Mouse (Mus musculus) lung, embryonic 16.5 days (tissue): Measurements from ENCODE around the gene Gpr158. TPM values are rescaled to one million over a fixed set of nuclear protein-coding genes. Genes with fewer than 3 reads are reported as not detected.
"Not testable (repeated sequence)": the region's sequence is repeated elsewhere in the genome, so short reads cannot be mapped to it uniquely, and the experiment has no call there.

Experiments used
- ATAC-seq: fragments of 200-750 bp; cut with Nextera tagmentation; 2 replicates; pipeline ENCODE4 v1.8.0; 2017; ENCODE audit warnings: low read depth, mild to moderate bottlenecking, moderate library complexity
- H3K27ac ChIP-seq: fragments of 300-500 bp; sonication (generic); 2 replicates; pipeline ENCODE4 v1.5.1; 2014; ENCODE audit warnings: mild to moderate bottlenecking, control low read depth, low read length
- H3K27me3 ChIP-seq: fragments of 300-500 bp; sonication (generic); 2 replicates; pipeline ENCODE4 v1.6.1; 2014; ENCODE audit warnings: low read depth, low read length, mixed read lengths; ENCODE audit not compliant: control insufficient read depth, insufficient read depth
- H3K36me3 ChIP-seq: fragments of 300-500 bp; sonication (generic); 2 replicates; pipeline ENCODE4 v1.6.1; 2014; ENCODE audit warnings: low read length; ENCODE audit not compliant: control insufficient read depth, insufficient read depth
- H3K4me1 ChIP-seq: fragments of 300-500 bp; sonication (generic); replicated peaks from 2 replicates; pipeline ENCODE4 v1.6.1; 2014; ENCODE audit warnings: low read length, mixed read lengths; ENCODE audit not compliant: control insufficient read depth, insufficient read depth
- H3K4me2 ChIP-seq: fragments of 300-500 bp; sonication (generic); 2 replicates; pipeline ENCODE4 v1.6.1; 2014; ENCODE audit warnings: low read depth, low read length, control low read depth
- H3K4me3 ChIP-seq: fragments of 300-500 bp; sonication (generic); 2 replicates; pipeline ENCODE4 v1.5.1; 2014; ENCODE audit warnings: mild to moderate bottlenecking, low read length, control low read depth
- H3K9ac ChIP-seq: fragments of 300-500 bp; sonication (generic); 2 replicates; pipeline ENCODE4 v1.6.1; 2014; ENCODE audit warnings: low read length, control low read depth
- H3K9me3 ChIP-seq: fragments of 300-500 bp; sonication (generic); 2 replicates; pipeline ENCODE4 v1.6.1; 2016; ENCODE audit warnings: low read length; ENCODE audit not compliant: control insufficient read depth
- WGBS: fragments of 180-500 bp; shearing (Covaris S2); extraction: QIAGEN DNeasy Blood & Tissue Kit; methylation state at CpG from one replicate; pipeline ENCODE4 v1.1.7; 2014; 5-methylcytosine and 5-hydroxymethylcytosine counted together
- polyA plus RNA-seq: library from polyadenylated mRNA; unstranded; fragments of >200 nt; fragmentation: Nextera tagmentation; extraction: Ambion mirVana; gene quantifications from 2 replicates; pipeline ENCODE4 v1.2.1, GENCODE M21; 2015

The Gpr158 gene
- polyA plus RNA-seq, 1 experiment from 2014 or later = not detected

DNA sequence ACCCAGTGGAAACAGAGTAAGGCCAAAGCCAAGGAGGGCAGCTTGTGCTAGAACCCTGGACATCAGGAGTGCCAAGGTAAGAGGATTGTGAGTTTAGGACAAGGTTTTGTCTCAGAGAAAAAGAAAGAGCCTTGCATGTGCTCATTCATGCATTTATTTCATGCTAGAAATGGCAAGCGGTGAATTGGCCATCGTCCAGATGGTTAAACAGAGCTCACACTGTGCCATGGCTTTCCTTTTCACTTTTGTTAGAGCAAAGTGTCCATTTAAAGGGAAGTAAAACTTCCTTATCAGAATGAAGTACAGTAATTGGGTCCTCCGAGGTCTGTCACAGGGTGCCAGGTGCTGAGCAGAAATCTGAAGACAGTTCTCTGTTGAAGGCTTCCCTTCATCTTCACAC is 38.3 kb downstream of the Gpr158 start:
- ATAC-seq = no peak
- no peaks in the 10 kb centered on the region for H3K4me1 ChIP-seq
- no peak overlapping the region for H3K27ac ChIP-seq
- no peaks in the 10 kb centered on the region for H3K9me3 ChIP-seq
- H3K36me3 ChIP-seq = no peaks in the 10 kb centered on the region
- no peaks in the 10 kb centered on the region for H3K27me3 ChIP-seq
- 82% methylated on average over 3 of the region's 3 CpGs for WGBS
- H3K9ac ChIP-seq = no peak overlapping the region
- no peak overlapping the region for H3K4me3 ChIP-seq
- no peak overlapping the region for H3K4me2 ChIP-seq

- no peaks in the 10 kb centered on the region for H3K36me3 ChIP-seq
- no peak for ATAC-seq
- no peak overlapping the region for H3K9ac ChIP-seq
- 91% methylated on average over 2 of the region's 2 CpGs for WGBS
- H3K4me3 ChIP-seq = no peak overlapping the region
- no peak overlapping the region for H3K4me2 ChIP-seq
- no peak overlapping the region for H3K27ac ChIP-seq
- H3K4me1 ChIP-seq = no peaks in the 10 kb centered on the region
- H3K9me3 ChIP-seq = no peaks in the 10 kb centered on the region
- H3K27me3 ChIP-seq = no peaks in the 10 kb centered on the region
Measured at GRCm38 (mm10) chr2:21407443-21407985, 40.2 kb downstream of the Gpr158 start.

- Histone ChIP-seq H3K9ac (no peak overlapping the region), H3K36me3 (no peaks in the 10 kb centered on the region), H3K27me3 (no peaks in the 10 kb centered on the region), H3K27ac (no peak overlapping the region), H3K9me3 (no peaks in the 10 kb centered on the region), H3K4me2 (no peak overlapping the region), H3K4me1 (no peaks in the 10 kb centered on the region), H3K4me3 (no peak overlapping the region)
- ATAC-seq = no peak
- 80% methylated on average over 3 of the region's 3 CpGs for WGBS
Measured at GRCm38 (mm10) chr2:21408821-21409220, 41.5 kb downstream of the Gpr158 start.

GRCm38 (mm10) chr2:21430288-21430687 is 62.9 kb downstream of the Gpr158 start:
- Histone ChIP-seq H3K36me3 (no peaks in the 10 kb centered on the region), H3K9me3 (no peaks in the 10 kb centered on the region), H3K4me1 (no peaks in the 10 kb centered on the region), H3K27me3 (no peaks in the 10 kb centered on the region), H3K4me3 (no peak overlapping the region), H3K4me2 (no peak overlapping the region), H3K27ac (no peak overlapping the region), H3K9ac (no peak overlapping the region)
- 49% methylated on average over 2 of the region's 2 CpGs for WGBS
- ATAC-seq = no peak

- H3K4me3 ChIP-seq = no peak overlapping the region
- no peaks in the 10 kb centered on the region for H3K27me3 ChIP-seq
- no peak overlapping the region for H3K27ac ChIP-seq
- no peak for ATAC-seq
- no peaks in the 10 kb centered on the region for H3K36me3 ChIP-seq
- H3K4me1 ChIP-seq = no peaks in the 10 kb centered on the region
- WGBS = 69% methylated on average over 6 of the region's 6 CpGs
- no peak overlapping the region for H3K9ac ChIP-seq
- H3K9me3 ChIP-seq = no peaks in the 10 kb centered on the region
- H3K4me2 ChIP-seq = no peak overlapping the region
Measured at GRCm38 (mm10) chr2:21431182-21431581, 63.8 kb downstream of the Gpr158 start.

DNA sequence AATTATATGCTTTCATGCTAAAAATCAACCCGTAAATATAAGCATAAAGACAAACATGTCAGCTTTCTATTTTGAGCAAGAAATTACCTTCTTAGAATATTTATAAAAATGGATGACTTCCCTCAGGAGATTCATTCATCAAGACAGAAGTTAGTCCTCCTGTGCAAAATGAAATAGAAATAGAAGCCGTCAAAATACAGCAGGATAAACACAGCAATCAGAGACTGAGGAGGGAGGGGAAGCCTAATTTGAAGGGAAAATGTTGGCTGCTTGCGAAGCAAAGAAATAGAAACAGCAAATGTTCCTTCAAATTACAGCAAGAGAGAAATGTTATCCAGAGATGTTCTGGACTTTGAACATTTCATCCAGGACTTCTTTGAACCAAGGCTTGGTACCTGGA is 72.3 kb downstream of the Gpr158 start:
- no peaks in the 10 kb centered on the region for H3K4me1 ChIP-seq
- H3K36me3 ChIP-seq = no peaks in the 10 kb centered on the region
- no peak overlapping the region for H3K9ac ChIP-seq
- 77% methylated on average over 3 of the region's 3 CpGs for WGBS
- ATAC-seq = no peak
- H3K4me3 ChIP-seq = no peak overlapping the region
- no peaks in the 10 kb centered on the region for H3K9me3 ChIP-seq
- no peak overlapping the region for H3K4me2 ChIP-seq
- no peaks in the 10 kb centered on the region for H3K27me3 ChIP-seq
- H3K27ac ChIP-seq = no peak overlapping the region

DNA sequence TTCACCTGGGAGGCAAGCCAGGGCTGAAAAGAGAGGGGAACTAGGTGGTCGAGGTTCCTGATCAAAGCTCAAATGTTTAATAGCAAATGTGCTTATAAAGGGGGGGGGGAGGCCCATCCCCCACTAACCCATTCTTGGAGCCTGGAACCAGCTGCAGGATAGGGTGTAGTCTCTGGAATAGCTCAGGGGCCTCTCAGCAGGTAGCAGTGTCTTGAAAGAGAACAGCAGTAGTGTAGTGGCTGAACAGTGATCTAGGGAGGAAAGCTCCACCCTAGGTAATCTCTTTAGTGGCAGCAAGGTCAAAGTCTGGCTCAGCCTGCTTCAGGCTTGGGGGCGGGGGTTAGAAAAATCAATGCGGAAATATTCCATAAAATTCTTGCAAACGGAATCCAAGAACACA is 93.3 kb downstream of the Gpr158 start:
- H3K4me1 ChIP-seq, H3K27me3 ChIP-seq, H3K9ac ChIP-seq, ATAC-seq, H3K36me3 ChIP-seq, H3K27ac ChIP-seq, H3K4me2 ChIP-seq, H3K9me3 ChIP-seq, H3K4me3 ChIP-seq: not testable (repeated sequence)
- WGBS = 87% methylated on average over 4 of the region's 4 CpGs

DNA sequence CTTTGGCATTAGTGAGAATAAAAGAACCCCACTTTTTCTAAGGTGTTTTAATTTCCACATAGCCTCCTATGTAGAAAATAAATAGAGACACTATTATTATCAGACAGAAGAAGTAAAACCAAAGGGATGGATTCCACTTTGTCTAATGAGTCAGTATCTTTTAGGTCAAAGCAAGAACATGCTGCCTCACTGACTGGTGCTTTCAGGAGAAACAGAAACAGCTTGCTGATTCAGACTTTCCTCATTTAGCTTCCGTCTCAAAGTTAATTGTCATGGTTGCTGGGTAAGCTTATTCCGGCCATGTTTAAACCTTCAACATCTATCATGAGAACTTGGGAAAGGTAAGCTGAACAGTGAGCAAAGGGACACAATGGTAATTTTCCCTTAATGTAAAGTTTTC is 107.6 kb downstream of the Gpr158 start:
- no peaks in the 10 kb centered on the region for H3K4me1 ChIP-seq
- H3K27me3 ChIP-seq = no peaks in the 10 kb centered on the region
- no peak overlapping the region for H3K4me3 ChIP-seq
- H3K36me3 ChIP-seq = no peaks in the 10 kb centered on the region
- no peaks in the 10 kb centered on the region for H3K9me3 ChIP-seq
- no peak overlapping the region for H3K9ac ChIP-seq
- 85% methylated on average over 2 of the region's 2 CpGs for WGBS
- ATAC-seq = no peak
- no peak overlapping the region for H3K27ac ChIP-seq
- H3K4me2 ChIP-seq = no peak overlapping the region

DNA sequence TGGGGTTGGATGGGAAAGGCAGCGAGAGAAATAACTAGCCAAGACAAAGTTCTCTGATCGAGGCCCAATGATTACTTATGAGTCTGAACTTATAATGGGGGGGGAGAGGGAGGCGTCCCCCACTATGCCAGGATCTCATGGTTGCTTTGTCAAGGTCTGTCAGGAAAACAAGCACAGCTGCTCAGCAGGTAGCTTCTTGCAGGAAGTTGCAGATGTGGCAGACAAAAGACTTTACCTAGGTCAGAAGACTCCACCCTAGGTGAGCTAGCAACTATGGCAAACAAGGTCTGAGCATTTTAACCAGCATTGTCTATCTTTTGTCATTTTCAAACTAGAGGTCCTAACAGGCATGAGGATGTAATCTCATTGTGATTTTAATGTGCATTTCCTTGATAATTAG is 129.5 kb downstream of the Gpr158 start:
- Histone ChIP-seq H3K4me1 (no peaks in the 10 kb centered on the region), H3K9me3 (no peaks in the 10 kb centered on the region), H3K27ac (no peak overlapping the region), H3K4me2 (no peak overlapping the region), H3K36me3 (no peaks in the 10 kb centered on the region), H3K27me3 (no peaks in the 10 kb centered on the region), H3K9ac (no peak overlapping the region), H3K4me3 (no peak overlapping the region)
- ATAC-seq = no peak
- WGBS = 72% methylated on average over 3 of the region's 3 CpGs

GRCm38 (mm10) chr2:21497965-21498364 is 130.6 kb downstream of the Gpr158 start:
- H3K36me3 ChIP-seq = no peaks in the 10 kb centered on the region
- ATAC-seq = no peak
- 50% methylated on average over 1 of the region's 1 CpGs for WGBS

More at GRCm38 (mm10) chr2:21497965-21498364, 130.6 kb downstream of the Gpr158 start:
- no peaks in the 10 kb centered on the region for H3K27me3 ChIP-seq
- H3K4me3 ChIP-seq = no peak overlapping the region
- H3K27ac ChIP-seq = no peak overlapping the region
- H3K4me1 ChIP-seq = no peaks in the 10 kb centered on the region
- H3K9me3 ChIP-seq = no peaks in the 10 kb centered on the region
- H3K9ac ChIP-seq = no peak overlapping the region
- no peak overlapping the region for H3K4me2 ChIP-seq
